Mouse (Mus musculus): ENCODE results near the gene 6330409D20Rik.

DNA sequence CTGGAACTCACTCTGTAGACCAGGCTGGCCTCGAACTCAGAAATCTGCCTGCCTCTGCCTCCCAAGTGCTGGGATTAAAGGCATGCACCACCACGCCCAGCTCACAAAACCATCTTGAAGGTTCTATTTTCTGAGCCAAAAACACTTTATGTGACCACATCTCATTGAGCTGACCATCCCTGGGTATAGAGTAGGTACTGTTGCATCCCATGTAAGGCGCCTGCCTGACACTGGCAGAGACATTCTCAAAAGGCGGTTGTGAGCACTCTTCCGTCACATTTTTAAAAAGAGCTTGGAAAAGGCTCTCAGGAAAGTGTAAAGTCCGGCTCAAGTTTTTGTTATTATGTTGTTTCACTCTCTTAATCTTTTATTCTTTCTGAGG lies 15.8 kb upstream of the 6330409D20Rik start:
- TF ChIP-seq CTCF (IDR thresholded peaks at IDR 0.05; ENCODE audit: borderline replicate concordance, control insufficient read depth, extremely low read depth, insufficient read depth, low read length, poor library complexity): no peak
- no peak for TF ChIP-seq POLR2A (IDR thresholded peaks at IDR 0.05; ENCODE audit: control insufficient read depth, extremely low read depth, insufficient read depth, low read length, poor library complexity)
